Mouse (Mus musculus): ENCODE measurements at regions not wholly inside any gene's neighbourhood (a gene's known extent, or its start where the extent isn't known, plus 50 kb on each side); places are given as distances from the start of the nearest gene placed in this dataset.

- TF ChIP-seq CTCF (IDR thresholded peaks at IDR 0.05; ENCODE audit: borderline replicate concordance, insufficient read depth, low read length): no peak
- TF ChIP-seq POLR2A (IDR thresholded peaks at IDR 0.05; ENCODE audit: low read depth, low read length): no peak
Observed at GRCm38 (mm10) chr10:19078047-19078446, 62.6 kb upstream of the Tnfaip3 start.
